Comparison of ENCODE assay signal across 21 mouse cellular contexts in genomic region chr9:67896646-67897295, GRCm38 (mm10). TPM values are rescaled to one million over a fixed set of nuclear protein-coding genes. Genes with fewer than 3 reads are reported as not detected.
A peak's percentile ranks its signal among the peaks of the same experiment; 100 is the strongest.
DNase-seq lines count a peak whose midpoint lies in the region; ATAC-seq lines count a peak whose summit lies in the region.
"Had no signal": no experiment of that assay in that cellular context is flagged by ENCODE, and none has a peak within 500 bp of the region (broad histone marks: within the 10 kb centered on the region; RNA-seq: fewer than 3 reads in every experiment).

No protein-coding gene starts in this region.

- H3K9me3 ChIP-seq in midbrain, embryonic 11.5 days (ENCODE audit: control insufficient read depth, low read length) = no peaks in the 10 kb centered on the region
- no peaks in the 10 kb centered on the region for H3K9me3 ChIP-seq in midbrain, embryonic 16.5 days (replicated peaks; ENCODE audit: control insufficient read depth, low read length, poor library complexity, severe bottlenecking)
- H3K9me3 ChIP-seq: embryonic facial prominence, embryonic 13.5 days; limb, embryonic 10.5 days; lung, embryonic 15.5 days; neural tube, embryonic 13.5 days had no signal

- intact Hi-C loops in heart, postnatal 14 days (cut with DNase I) = no loop called here
- intact Hi-C loops in gastrocnemius, postnatal 14 days (cut with DNase I; ENCODE audit: low total_unique reads) = no loop called here

- no peak overlapping the region for H3K27ac ChIP-seq in midbrain, embryonic 11.5 days (ENCODE audit: low read depth, low read length)
- H3K27ac ChIP-seq in midbrain, embryonic 16.5 days (ENCODE audit: low read length) = no peak overlapping the region
- H3K27ac ChIP-seq: embryonic facial prominence, embryonic 13.5 days; layer of hippocampus, adult 2 months; limb, embryonic 10.5 days; lung, embryonic 15.5 days; macrophage; neural tube, embryonic 13.5 days; stomach, postnatal 0 days had no signal

- no peaks in the 10 kb centered on the region; the same call in 1 of the 2 replicates for H3K27me3 ChIP-seq in midbrain, embryonic 11.5 days (ENCODE audit: control insufficient read depth, insufficient read depth, low read length)
- no peaks in the 10 kb centered on the region for H3K27me3 ChIP-seq in midbrain, embryonic 16.5 days (ENCODE audit: control insufficient read depth, insufficient read depth, low read depth, low read length)
- H3K27me3 ChIP-seq: embryonic facial prominence, embryonic 13.5 days; lung, embryonic 15.5 days; neural tube, embryonic 13.5 days had no signal

- H3K4me1 ChIP-seq in midbrain, embryonic 11.5 days (ENCODE audit: control insufficient read depth, insufficient read depth, low read length) = peaks cover 8% of the 10 kb centered on the region
- H3K4me1 ChIP-seq in midbrain, embryonic 16.5 days (ENCODE audit: control insufficient read depth, insufficient read depth, low read length) = peaks cover 8% of the 10 kb centered on the region
- H3K4me1 ChIP-seq: embryonic facial prominence, embryonic 13.5 days; limb, embryonic 10.5 days; lung, embryonic 15.5 days; neural tube, embryonic 13.5 days had no signal

- no peak overlapping the region for H3K4me2 ChIP-seq in midbrain, embryonic 11.5 days
- no peak overlapping the region for H3K4me2 ChIP-seq in midbrain, embryonic 16.5 days (ENCODE audit: low read length)
- H3K4me2 ChIP-seq: embryonic facial prominence, embryonic 13.5 days; liver, embryonic 11.5 days; lung, embryonic 15.5 days; neural tube, embryonic 13.5 days had no signal

- H3K4me3 ChIP-seq in midbrain, embryonic 11.5 days (ENCODE audit: low read depth, low read length) = no peak overlapping the region
- no peak overlapping the region for H3K4me3 ChIP-seq in midbrain, embryonic 16.5 days (ENCODE audit: low read depth, low read length)
- H3K4me3 ChIP-seq: embryonic facial prominence, embryonic 13.5 days; layer of hippocampus, adult 2 months; limb, embryonic 10.5 days; lung, embryonic 15.5 days; neural tube, embryonic 13.5 days had no signal

- ATAC-seq in midbrain, embryonic 11.5 days (ENCODE audit: low FRiP score) = peak; percentile 38; the same call in 1 of the 2 replicates
- no peak for ATAC-seq in midbrain, embryonic 16.5 days
- ATAC-seq: hindbrain, embryonic 16.5 days had no signal

- DNase-seq in heart, adult 8-10 months (ENCODE audit: low spot score) = peak; percentile 2
- no peak for DNase-seq in heart, postnatal 14 days
- DNase-seq in midbrain, embryonic 11.5 days (ENCODE audit: low spot score, missing footprints) = peak; percentile 87
- peak; percentile 9 for DNase-seq in gastrocnemius, postnatal 14 days
- DNase-seq in skeletal muscle tissue, adult 2 months (ENCODE audit: low read depth, low spot score) = peak; percentile 45
- DNase-seq in layer of hippocampus, adult 18-20 months (ENCODE audit: low spot score in 2 of 2) = no peak
- DNase-seq in lung, adult 18-20 months = no peak
- DNase-seq: adrenal gland, adult 8-10 months; cerebellum, adult 18-20 months; kidney, adult 11 months; right cerebral cortex, postnatal 25 days had no signal

- peaks cover 2% of the 10 kb centered on the region; the same call in 1 of the 2 replicates for H3K36me3 ChIP-seq in midbrain, embryonic 11.5 days (ENCODE audit: control insufficient read depth, insufficient read depth, low read length)
- H3K36me3 ChIP-seq in midbrain, embryonic 16.5 days (ENCODE audit: control insufficient read depth, insufficient read depth, low read length) = peaks cover 10% of the 10 kb centered on the region

- H3K9ac ChIP-seq in midbrain, embryonic 11.5 days (ENCODE audit: low read length) = no peak overlapping the region
- no peak overlapping the region for H3K9ac ChIP-seq in midbrain, embryonic 16.5 days (ENCODE audit: low read depth, low read length)
- H3K9ac ChIP-seq: embryonic facial prominence, embryonic 13.5 days; lung, embryonic 15.5 days; neural tube, embryonic 13.5 days had no signal

- 46% methylated on average over 12 of the region's 12 CpGs for WGBS in midbrain, embryonic 11.5 days
- 27% methylated on average over 12 of the region's 12 CpGs for WGBS in midbrain, embryonic 16.5 days

RNA-seq across cellular contexts. Expression of gene Vps13c, which starts 56.6 kb away (rescaled TPM):
- total RNA-seq in heart, adult 8-10 months (2022) = 10 to 100 TPM; 48.5 to 54.4 (median 52.0) TPM
- total RNA-seq in heart, postnatal 14 days (2021) = 10 to 100 TPM; 37.8 to 38.0 TPM
- polyA plus RNA-seq in midbrain, embryonic 11.5 days (2014; fragmentation: Nextera tagmentation; extraction: Ambion mirVana) = 7.1 and 8.9 TPM in 2 replicates
- polyA plus RNA-seq in midbrain, embryonic 16.5 days (2015; fragmentation: Nextera tagmentation; extraction: Ambion mirVana) = 9.9 and 10.0 TPM in 2 replicates
- 10 to 100 TPM; 21.0 to 22.8 TPM for total RNA-seq in gastrocnemius, postnatal 14 days (2021)
- total RNA-seq in layer of hippocampus, adult 18-20 months (2021) = 100 to 1,000 TPM; 101 to 109 TPM

Comparison
In these comparisons a context has a peak if more than half of its experiments do, and no peak if none do; other contexts are left out.
1. DNase-seq: peak in heart, adult 8-10 months (single experiment), midbrain, embryonic 11.5 days (single experiment), gastrocnemius, postnatal 14 days (single experiment) and skeletal muscle tissue, adult 2 months (single experiment); none in heart, postnatal 14 days (0 of 2), layer of hippocampus, adult 18-20 months (0 of 2) and lung, adult 18-20 months (0 of 2).